In the genomic region with DNA sequence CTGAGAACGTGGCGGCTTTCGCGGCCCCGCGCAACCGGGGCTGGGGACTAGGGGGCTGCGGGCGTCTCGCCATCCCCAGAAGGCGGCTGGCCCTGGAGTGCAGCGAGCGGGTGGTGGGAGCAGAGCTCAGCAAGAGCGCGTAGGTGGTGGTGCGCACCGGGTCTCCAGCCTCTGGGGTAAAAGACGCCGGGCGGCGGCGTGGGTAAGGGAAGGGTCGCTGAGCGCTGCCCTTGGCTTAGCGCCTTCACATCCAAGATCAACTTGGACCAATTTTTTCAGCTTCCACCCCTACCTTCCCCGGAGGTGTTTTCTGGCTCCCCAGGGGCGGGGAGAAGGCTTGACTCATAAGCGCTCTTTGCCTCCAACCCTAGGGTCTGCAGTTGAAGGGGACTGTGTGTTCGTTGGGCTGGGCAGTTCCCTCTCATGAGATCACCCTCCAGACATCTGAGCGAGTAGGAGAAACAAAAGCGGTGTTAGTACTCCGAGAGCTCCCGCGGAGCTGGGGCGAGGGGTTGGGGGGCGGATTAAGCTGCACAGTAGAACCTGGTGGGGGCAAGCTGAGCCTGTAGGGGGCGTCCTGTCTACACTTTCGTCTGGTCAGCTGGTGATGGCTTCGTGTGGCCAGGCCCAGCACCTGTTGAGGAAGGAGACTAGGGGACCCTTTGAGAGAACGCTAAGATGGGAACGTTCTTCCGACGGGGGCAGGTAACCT, we compare ENCODE assay signal across 8 mouse cellular contexts. TPM values are rescaled to one million over a fixed set of nuclear protein-coding genes. Genes with fewer than 3 reads are reported as not detected.
DNase-seq lines count a peak whose midpoint lies in the region; ATAC-seq and TF ChIP-seq lines count a peak whose summit lies in the region.

No protein-coding gene starts in this region.

- peaks cover 4% of the 10 kb centered on the region; the same call in 1 of the 2 replicates for H3K27me3 ChIP-seq in forebrain, embryonic 14.5 days (replicated peaks; ENCODE audit: control insufficient read depth, insufficient read depth, low read length)
- H3K27me3 ChIP-seq in hindbrain, embryonic 16.5 days (replicated peaks; ENCODE audit: control insufficient read depth, insufficient read depth, low read length), result peaks cover 6% of the 10 kb centered on the region

- WGBS in forebrain, embryonic 14.5 days, result under 1% methylated on average over 43 of the region's 43 CpGs
- under 1% methylated on average over 41 of the region's 43 CpGs for WGBS in hindbrain, embryonic 16.5 days
- 1% methylated on average over 43 of the region's 43 CpGs for WGBS in olfactory bulb, adult 2 months

- no peak for TF ChIP-seq POLR2A in olfactory bulb, adult 2 months (IDR thresholded peaks at IDR 0.05; ENCODE audit: insufficient read depth, low read depth, low read length)

- no peaks in the 10 kb centered on the region for H3K36me3 ChIP-seq in forebrain, embryonic 14.5 days (ENCODE audit: control insufficient read depth, insufficient read depth, low read length)
- H3K36me3 ChIP-seq in hindbrain, embryonic 16.5 days (ENCODE audit: control insufficient read depth, insufficient read depth, low read length), result no peaks in the 10 kb centered on the region

- TF ChIP-seq CTCF in olfactory bulb, adult 2 months (IDR thresholded peaks at IDR 0.05; ENCODE audit: insufficient read depth, low read depth, low read length), result peak; percentile 33; the same call in 1 of the 2 replicates

- ATAC-seq in cerebellum, adult (ENCODE audit: insufficient number of reproducible peaks, low FRiP score, low TSS enrichment), result no peak
- peak; percentile 61 for ATAC-seq in forebrain, embryonic 14.5 days
- peak; percentile 50 for ATAC-seq in hindbrain, embryonic 16.5 days

- no peaks in the 10 kb centered on the region for H3K9me3 ChIP-seq in forebrain, embryonic 14.5 days (replicated peaks; ENCODE audit: control insufficient read depth, low read length)
- no peaks in the 10 kb centered on the region for H3K9me3 ChIP-seq in hindbrain, embryonic 16.5 days (ENCODE audit: control insufficient read depth, low read length)

- H3K4me3 ChIP-seq in brown adipose tissue, adult 24 weeks (ENCODE audit: insufficient read depth, low read depth, low read length), result peak overlapping the region; percentile 46
- peak overlapping the region; percentile 85 for H3K4me3 ChIP-seq in forebrain, embryonic 14.5 days (ENCODE audit: low read depth, low read length)
- H3K4me3 ChIP-seq in hindbrain, embryonic 16.5 days (ENCODE audit: low read length), result peak overlapping the region; percentile 67
- H3K4me3 ChIP-seq in olfactory bulb, adult 2 months (ENCODE audit: insufficient read depth, low read depth, low read length), result peak overlapping the region; percentile 95

- H3K9ac ChIP-seq in forebrain, embryonic 14.5 days (ENCODE audit: low read length), result peak overlapping the region; percentile 81
- H3K9ac ChIP-seq in hindbrain, embryonic 16.5 days (ENCODE audit: low read depth, low read length), result peak overlapping the region; percentile 70

- H3K27ac ChIP-seq in brown adipose tissue, adult 24 weeks (replicated peaks; ENCODE audit: low read depth, low read length), result no peak overlapping the region
- peak overlapping the region; percentile 91 for H3K27ac ChIP-seq in forebrain, embryonic 14.5 days (ENCODE audit: low read depth, low read length)
- peak overlapping the region; percentile 84 for H3K27ac ChIP-seq in hindbrain, embryonic 16.5 days (ENCODE audit: low read depth, low read length)
- H3K27ac ChIP-seq in olfactory bulb, adult 2 months (ENCODE audit: insufficient read depth, low read depth, low read length), result peak overlapping the region; percentile 89; the same call in 1 of the 2 replicates

- 0 out of 2 replicates have a peak, but pooled peaks cover 3% of the 10 kb centered on the region for H3K4me1 ChIP-seq in brown adipose tissue, adult 24 weeks (ENCODE audit: control insufficient read depth, insufficient read depth, insufficient read length, low read length)
- H3K4me1 ChIP-seq in forebrain, embryonic 14.5 days (ENCODE audit: control insufficient read depth, insufficient read depth, low read length), result peaks cover 19% of the 10 kb centered on the region
- peaks cover 12% of the 10 kb centered on the region for H3K4me1 ChIP-seq in hindbrain, embryonic 16.5 days (ENCODE audit: control insufficient read depth, insufficient read depth, low read depth, low read length)
- peaks cover 36% of the 10 kb centered on the region for H3K4me1 ChIP-seq in olfactory bulb, adult 2 months (ENCODE audit: control insufficient read depth, insufficient read depth, low read length)

- peak; percentile 55 for DNase-seq in cerebellum, adult 11 months
- peak; percentile 77 for DNase-seq in forebrain, embryonic 14.5 days (ENCODE audit: low spot score)
- DNase-seq in liver, result peak; percentile 25
- no peak for DNase-seq in T-cell, adult 2 months (ENCODE audit: low spot score)

- H3K4me2 ChIP-seq in forebrain, embryonic 14.5 days (ENCODE audit: low read length), result peak overlapping the region; percentile 95
- H3K4me2 ChIP-seq in hindbrain, embryonic 16.5 days (ENCODE audit: low read length), result peak overlapping the region; percentile 71

RNA-seq across cellular contexts. Expression of gene Galnt16, which starts 1.7 kb away (rescaled TPM):
- polyA plus RNA-seq in brown adipose tissue, adult 24 weeks (2012; ENCODE audit: insufficient read depth, insufficient read length, missing spikeins), result 3.1 and 4.1 TPM in 2 replicates
- 14.7 and 14.8 TPM in 2 replicates for polyA plus RNA-seq in forebrain, embryonic 14.5 days (2014; fragmentation: Nextera tagmentation; extraction: Ambion mirVana)
- polyA plus RNA-seq in hindbrain, embryonic 16.5 days (2015; fragmentation: Nextera tagmentation; extraction: Ambion mirVana), result 34.0 and 35.9 TPM in 2 replicates
- polyA plus RNA-seq in olfactory bulb, adult 2 months (2012; ENCODE audit: insufficient read depth, insufficient read length, low replicate concordance, missing spikeins), result not detected in 2 replicates

RNA-seq across cellular contexts. Expression of gene Exd2, which starts 56.9 kb away (rescaled TPM):
- 8.7 and 11.4 TPM in 2 replicates for polyA plus RNA-seq in brown adipose tissue, adult 24 weeks (2012; ENCODE audit: insufficient read depth, insufficient read length, missing spikeins)
- polyA plus RNA-seq in forebrain, embryonic 14.5 days (2014; fragmentation: Nextera tagmentation; extraction: Ambion mirVana), result 43.2 and 51.3 TPM in 2 replicates
- 45.0 and 56.0 TPM in 2 replicates for polyA plus RNA-seq in hindbrain, embryonic 16.5 days (2015; fragmentation: Nextera tagmentation; extraction: Ambion mirVana)
- polyA plus RNA-seq in olfactory bulb, adult 2 months (2012; ENCODE audit: insufficient read depth, insufficient read length, low replicate concordance, missing spikeins), result not detected in 2 replicates
